Mouse (Mus musculus): ENCODE results near the gene Kcnj14. TPM values are rescaled to one million over a fixed set of nuclear protein-coding genes. Genes with fewer than 3 reads are reported as not detected.

Gene Kcnj14
- polyA plus RNA-seq, 1 experiment from 2014 or later = 0.74 TPM

DNA sequence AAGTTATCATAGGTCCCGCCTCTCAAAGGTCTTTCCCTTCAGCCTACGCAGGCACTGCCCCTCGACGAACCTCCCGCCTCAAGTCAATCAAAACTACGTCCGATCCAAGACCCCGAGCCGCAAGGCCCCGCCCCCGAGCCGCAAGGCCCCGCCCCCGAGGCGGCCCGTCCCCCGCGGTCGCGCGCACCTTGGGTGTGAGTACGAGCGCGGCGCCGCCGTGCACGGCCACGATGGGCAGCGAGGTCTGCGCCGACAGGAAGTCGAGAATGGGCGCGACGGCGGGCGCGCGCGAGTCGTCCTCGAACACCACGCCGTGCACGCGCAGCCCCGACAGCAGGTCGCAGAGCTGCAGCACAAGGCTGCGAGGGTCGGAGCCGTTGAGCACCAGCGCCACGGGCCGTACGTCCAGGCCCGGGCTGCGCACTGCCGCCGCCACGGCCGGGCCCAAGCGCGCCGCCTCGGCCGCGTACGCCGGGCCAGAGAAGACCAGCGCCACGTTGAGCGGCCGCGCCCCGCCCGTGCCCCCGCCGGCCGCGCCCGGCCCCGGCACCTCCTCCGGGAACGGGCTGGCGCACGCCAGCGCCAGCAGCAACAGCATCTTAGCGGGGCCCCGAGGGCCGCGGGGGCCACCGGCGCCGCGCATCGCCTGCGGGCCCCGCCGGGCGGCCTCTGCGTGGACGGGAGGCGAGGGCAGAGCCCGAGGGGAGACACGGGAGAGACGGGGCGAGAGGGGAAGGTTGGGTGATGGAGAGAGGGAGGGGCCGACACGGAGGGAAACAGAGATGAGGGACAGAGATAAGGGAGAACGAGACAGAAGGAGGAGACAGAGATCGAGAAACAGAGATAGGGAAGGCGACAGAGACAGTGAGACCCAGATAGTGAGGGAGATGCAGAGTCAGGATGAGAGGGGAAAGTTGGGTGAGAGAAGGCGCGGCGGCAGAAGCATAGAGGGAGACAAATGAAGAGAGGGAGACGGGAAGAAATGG, 41.6 kb upstream of the Kcnj14 start:
- peaks cover 57% of the 10 kb centered on the region for H3K27me3 ChIP-seq (replicated peaks; ENCODE audit: control insufficient read depth, insufficient read depth, low read length)

DNA sequence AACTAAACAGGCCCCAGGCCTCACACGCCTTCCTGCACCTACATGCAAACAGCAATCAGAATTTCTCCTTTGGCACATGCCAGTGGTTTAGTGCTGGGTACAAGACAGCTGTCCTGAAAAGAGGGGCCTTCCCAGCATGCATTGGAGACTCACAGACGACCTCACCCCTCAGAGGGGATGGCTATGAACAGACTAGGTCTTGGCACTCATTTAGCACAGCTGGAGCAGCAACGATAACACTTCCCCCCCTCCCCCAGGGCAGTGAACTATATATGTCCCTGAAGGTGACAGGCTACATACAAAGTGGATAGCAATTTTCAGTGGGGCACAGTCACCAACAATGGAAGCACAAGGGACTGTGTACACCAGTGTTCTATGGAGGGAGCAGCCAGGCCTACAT, 39.9 kb upstream of the Kcnj14 start:
- Histone ChIP-seq H3K4me3 (ENCODE audit: low read depth, low read length) (no peak overlapping the region), H3K9me3 (ENCODE audit: control insufficient read depth, low read length) (no peaks in the 10 kb centered on the region), H3K27ac (ENCODE audit: low read depth, low read length) (no peak overlapping the region), H3K27me3 (replicated peaks; ENCODE audit: control insufficient read depth, insufficient read depth, low read length) (peaks cover 50% of the 10 kb centered on the region), H3K9ac (ENCODE audit: low read depth, low read length) (no peak overlapping the region), H3K4me2 (no peak overlapping the region), H3K36me3 (ENCODE audit: control insufficient read depth, insufficient read depth, low read length) (no peaks in the 10 kb centered on the region), H3K4me1 (replicated peaks; ENCODE audit: control insufficient read depth, insufficient read depth, low read length) (peaks cover 6% of the 10 kb centered on the region)
- WGBS = 66% methylated on average over 3 of the region's 3 CpGs
- DNase-seq (ENCODE audit: low spot score) (no peak), ATAC-seq (replicated peaks; ENCODE audit: low FRiP score) (no peak)

More for the DNA sequence above, 41.6 kb upstream of the Kcnj14 start:
- Histone ChIP-seq H3K4me1 (replicated peaks; ENCODE audit: control insufficient read depth, insufficient read depth, low read length) (peaks cover 11% of the 10 kb centered on the region), H3K4me3 (ENCODE audit: low read depth, low read length) (peak overlapping the region; percentile 76), H3K36me3 (ENCODE audit: control insufficient read depth, insufficient read depth, low read length) (no peaks in the 10 kb centered on the region), H3K4me2 (peak overlapping the region; percentile 96), H3K9ac (ENCODE audit: low read depth, low read length) (peak overlapping the region; percentile 78), H3K27ac (ENCODE audit: low read depth, low read length) (peak overlapping the region; percentile 32; the same call in 1 of the 2 replicates), H3K9me3 (ENCODE audit: control insufficient read depth, low read length) (no peaks in the 10 kb centered on the region)
- DNase-seq (ENCODE audit: low spot score) = peak; percentile 93
- peak; percentile 73 for ATAC-seq (replicated peaks; ENCODE audit: low FRiP score)
- under 1% methylated on average over 115 of the region's 117 CpGs for WGBS

DNA sequence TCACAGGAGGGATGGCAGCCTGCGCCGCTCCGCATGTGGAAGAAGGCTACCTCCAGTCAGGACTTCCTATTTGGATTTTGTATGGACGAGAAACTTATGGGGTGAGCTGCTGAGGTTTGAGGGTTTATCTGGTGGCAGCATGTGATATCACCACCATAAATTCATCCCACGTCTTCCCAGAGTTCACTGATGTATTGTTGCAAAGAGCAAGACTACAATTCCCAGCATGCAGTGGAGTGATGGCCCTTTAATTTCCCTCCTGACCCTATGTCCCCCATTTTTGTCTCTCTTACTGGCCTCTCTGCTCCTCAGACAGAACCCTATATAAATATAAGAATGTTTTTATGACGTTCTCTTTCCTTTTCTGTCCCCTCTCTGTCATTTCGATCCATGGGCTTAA, 38.2 kb upstream of the Kcnj14 start:
- ATAC-seq (replicated peaks; ENCODE audit: low FRiP score) (no peak), DNase-seq (ENCODE audit: low spot score) (no peak)
- no peaks in the 10 kb centered on the region for H3K36me3 ChIP-seq (ENCODE audit: control insufficient read depth, insufficient read depth, low read length)
- no peak overlapping the region for H3K27ac ChIP-seq (ENCODE audit: low read depth, low read length)
- no peak overlapping the region for H3K4me2 ChIP-seq
- peaks cover 46% of the 10 kb centered on the region for H3K27me3 ChIP-seq (replicated peaks; ENCODE audit: control insufficient read depth, insufficient read depth, low read length)
- H3K4me1 ChIP-seq (replicated peaks; ENCODE audit: control insufficient read depth, insufficient read depth, low read length) = peaks cover 3% of the 10 kb centered on the region; the same call in 1 of the 2 replicates
- H3K9ac ChIP-seq (ENCODE audit: low read depth, low read length) = no peak overlapping the region
- no peaks in the 10 kb centered on the region for H3K9me3 ChIP-seq (ENCODE audit: control insufficient read depth, low read length)
- H3K4me3 ChIP-seq (ENCODE audit: low read depth, low read length) = no peak overlapping the region
- 79% methylated on average over 7 of the region's 7 CpGs for WGBS

GRCm38 (mm10) chr7:45859008-45859407, 34.4 kb upstream of the Kcnj14 start:
- DNase-seq (ENCODE audit: low spot score) (no peak), ATAC-seq (replicated peaks; ENCODE audit: low FRiP score) (no peak)
- no peak overlapping the region for H3K9ac ChIP-seq (ENCODE audit: low read depth, low read length)
- peaks cover 56% of the 10 kb centered on the region for H3K27me3 ChIP-seq (replicated peaks; ENCODE audit: control insufficient read depth, insufficient read depth, low read length)
- no peak overlapping the region for H3K27ac ChIP-seq (ENCODE audit: low read depth, low read length)
- 46% methylated on average over 4 of the region's 4 CpGs for WGBS
- 0 out of 2 replicates have a peak, but pooled peaks cover 2% of the 10 kb centered on the region for H3K4me1 ChIP-seq (replicated peaks; ENCODE audit: control insufficient read depth, insufficient read depth, low read length)
- H3K9me3 ChIP-seq (ENCODE audit: control insufficient read depth, low read length) = no peaks in the 10 kb centered on the region
- H3K36me3 ChIP-seq (ENCODE audit: control insufficient read depth, insufficient read depth, low read length) = no peaks in the 10 kb centered on the region
- no peak overlapping the region for H3K4me2 ChIP-seq
- H3K4me3 ChIP-seq (ENCODE audit: low read depth, low read length) = no peak overlapping the region

GRCm38 (mm10) chr7:45856950-45857901, 32.6 kb upstream of the Kcnj14 start:
- Histone ChIP-seq H3K9ac (ENCODE audit: low read depth, low read length) (no peak overlapping the region), H3K27me3 (replicated peaks; ENCODE audit: control insufficient read depth, insufficient read depth, low read length) (peaks cover 50% of the 10 kb centered on the region), H3K9me3 (ENCODE audit: control insufficient read depth, low read length) (no peaks in the 10 kb centered on the region), H3K4me3 (ENCODE audit: low read depth, low read length) (peak overlapping the region; percentile 28), H3K4me1 (replicated peaks; ENCODE audit: control insufficient read depth, insufficient read depth, low read length) (0 out of 2 replicates have a peak, but pooled peaks cover 2% of the 10 kb centered on the region), H3K4me2 (peak overlapping the region; percentile 58), H3K36me3 (ENCODE audit: control insufficient read depth, insufficient read depth, low read length) (no peaks in the 10 kb centered on the region), H3K27ac (ENCODE audit: low read depth, low read length) (no peak overlapping the region)
- no peak for ATAC-seq (replicated peaks; ENCODE audit: low FRiP score)
- DNase-seq (ENCODE audit: low spot score) = no peak
- 4% methylated on average over 30 of the region's 30 CpGs for WGBS

GRCm38 (mm10) chr7:45853089-45853488, 28.5 kb upstream of the Kcnj14 start:
- DNase-seq (ENCODE audit: low spot score) (no peak), ATAC-seq (replicated peaks; ENCODE audit: low FRiP score) (no peak)
- no peak overlapping the region for H3K4me2 ChIP-seq
- peaks cover 34% of the 10 kb centered on the region for H3K27me3 ChIP-seq (replicated peaks; ENCODE audit: control insufficient read depth, insufficient read depth, low read length)
- H3K4me1 ChIP-seq (replicated peaks; ENCODE audit: control insufficient read depth, insufficient read depth, low read length) = 0 out of 2 replicates have a peak, but pooled peaks cover 2% of the 10 kb centered on the region
- no peak overlapping the region for H3K9ac ChIP-seq (ENCODE audit: low read depth, low read length)
- H3K36me3 ChIP-seq (ENCODE audit: control insufficient read depth, insufficient read depth, low read length) = no peaks in the 10 kb centered on the region
- H3K27ac ChIP-seq (ENCODE audit: low read depth, low read length) = no peak overlapping the region
- 79% methylated on average over 12 of the region's 12 CpGs for WGBS
- H3K9me3 ChIP-seq (ENCODE audit: control insufficient read depth, low read length) = no peaks in the 10 kb centered on the region
- H3K4me3 ChIP-seq (ENCODE audit: low read depth, low read length) = no peak overlapping the region

DNA sequence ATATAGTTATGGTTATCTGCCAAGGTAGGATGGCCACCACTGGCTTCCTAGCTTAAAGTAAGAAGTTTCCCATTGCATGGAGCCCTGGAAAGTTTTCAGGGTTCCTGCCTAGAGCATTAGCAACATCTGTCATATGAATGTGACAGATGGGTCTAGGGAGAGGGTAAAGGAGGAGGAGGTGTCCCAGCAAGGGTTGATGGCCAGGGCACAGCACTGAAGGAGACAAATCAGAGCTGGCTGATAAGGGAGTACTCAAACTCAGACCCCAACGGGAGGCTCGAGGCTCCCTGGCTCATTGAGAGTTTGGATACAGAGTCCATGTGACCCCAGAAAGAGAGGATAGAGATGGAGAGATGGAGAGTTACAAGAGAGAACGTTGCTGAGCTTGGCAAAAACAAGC, 26.1 kb upstream of the Kcnj14 start:
- DNase-seq (ENCODE audit: low spot score) (no peak), ATAC-seq (replicated peaks; ENCODE audit: low FRiP score) (no peak)
- WGBS = 55% methylated on average over 3 of the region's 3 CpGs
- Histone ChIP-seq H3K9ac (ENCODE audit: low read depth, low read length) (no peak overlapping the region), H3K4me2 (no peak overlapping the region), H3K36me3 (ENCODE audit: control insufficient read depth, insufficient read depth, low read length) (no peaks in the 10 kb centered on the region), H3K4me3 (ENCODE audit: low read depth, low read length) (no peak overlapping the region), H3K4me1 (replicated peaks; ENCODE audit: control insufficient read depth, insufficient read depth, low read length) (no peaks in the 10 kb centered on the region), H3K27me3 (replicated peaks; ENCODE audit: control insufficient read depth, insufficient read depth, low read length) (peaks cover 14% of the 10 kb centered on the region), H3K9me3 (ENCODE audit: control insufficient read depth, low read length) (no peaks in the 10 kb centered on the region), H3K27ac (ENCODE audit: low read depth, low read length) (no peak overlapping the region)

GRCm38 (mm10) chr7:45848447-45849027, 24.0 kb upstream of the Kcnj14 start:
- no peaks in the 10 kb centered on the region for H3K9me3 ChIP-seq (ENCODE audit: control insufficient read depth, low read length)
- H3K27me3 ChIP-seq (replicated peaks; ENCODE audit: control insufficient read depth, insufficient read depth, low read length) = peaks cover 10% of the 10 kb centered on the region

More at GRCm38 (mm10) chr7:45848447-45849027, 24.0 kb upstream of the Kcnj14 start:
- Histone ChIP-seq H3K9ac (ENCODE audit: low read depth, low read length) (no peak overlapping the region), H3K4me2 (no peak overlapping the region), H3K27ac (ENCODE audit: low read depth, low read length) (no peak overlapping the region), H3K36me3 (ENCODE audit: control insufficient read depth, insufficient read depth, low read length) (no peaks in the 10 kb centered on the region), H3K4me1 (replicated peaks; ENCODE audit: control insufficient read depth, insufficient read depth, low read length) (no peaks in the 10 kb centered on the region), H3K4me3 (ENCODE audit: low read depth, low read length) (no peak overlapping the region)
- 29% methylated on average over 6 of the region's 6 CpGs for WGBS
- DNase-seq (ENCODE audit: low spot score) (no peak), ATAC-seq (replicated peaks; ENCODE audit: low FRiP score) (no peak)
